Mouse (Mus musculus) left cerebral cortex, adult 11 months (tissue): ENCODE measurements around the gene Dnajc5.
A peak's percentile ranks its signal among the peaks of the same experiment; 100 is the strongest.

Experiments
- DNase-seq: peaks from one replicate; pipeline ENCODE4 v3.0.0; 2022; ENCODE audit warnings: low spot score

The Dnajc5 gene

DNA sequence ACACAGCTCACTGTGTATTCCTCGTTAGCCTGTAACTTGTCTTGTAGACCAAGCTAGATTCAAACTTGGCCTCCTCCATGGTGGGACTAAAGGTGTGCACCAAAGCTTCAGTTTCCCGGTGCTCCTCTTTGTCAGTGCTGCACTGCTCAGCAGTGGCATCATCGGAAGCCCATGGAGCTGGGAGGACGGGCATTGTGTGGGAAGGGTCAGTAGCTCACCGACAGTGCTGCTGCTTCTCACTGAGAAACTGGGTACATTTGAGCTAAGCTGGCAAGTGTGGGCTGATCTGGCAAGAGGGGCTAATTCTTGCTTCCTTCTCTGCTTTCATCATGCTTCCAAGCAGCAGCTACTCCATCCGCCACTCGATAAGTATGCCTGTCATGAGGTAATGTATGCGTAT, 9.1 kb upstream of the Dnajc5 start:
- no peak for DNase-seq

- DNase-seq: no peak
These were observed 1.1 kb upstream of the Dnajc5 start for GRCm38 (mm10) chr2:181519201-181519600.

GRCm38 (mm10) chr2:181520936-181521227, 597 bp downstream of the Dnajc5 start:
- no peak for DNase-seq

DNA sequence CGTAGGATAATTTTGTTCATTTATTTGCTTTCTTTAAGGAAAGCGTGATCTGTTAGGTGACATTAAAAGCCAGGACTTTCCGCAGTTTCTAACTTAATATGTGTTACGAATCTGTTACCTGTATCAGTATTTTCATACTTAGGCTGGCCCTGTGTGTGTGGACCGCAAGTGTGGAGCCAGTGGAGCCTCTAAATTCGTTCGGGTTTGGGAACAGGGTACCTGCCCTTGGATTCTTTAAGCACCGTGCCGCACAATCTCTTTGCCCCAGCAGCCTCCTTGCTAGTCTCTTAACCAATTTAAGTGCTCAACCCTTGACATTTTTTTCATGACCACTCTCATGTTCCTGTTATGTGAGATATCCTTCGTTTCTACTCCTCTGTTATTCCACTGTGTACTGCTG, 1.2 kb downstream of the Dnajc5 start:
- no peak for DNase-seq

DNA sequence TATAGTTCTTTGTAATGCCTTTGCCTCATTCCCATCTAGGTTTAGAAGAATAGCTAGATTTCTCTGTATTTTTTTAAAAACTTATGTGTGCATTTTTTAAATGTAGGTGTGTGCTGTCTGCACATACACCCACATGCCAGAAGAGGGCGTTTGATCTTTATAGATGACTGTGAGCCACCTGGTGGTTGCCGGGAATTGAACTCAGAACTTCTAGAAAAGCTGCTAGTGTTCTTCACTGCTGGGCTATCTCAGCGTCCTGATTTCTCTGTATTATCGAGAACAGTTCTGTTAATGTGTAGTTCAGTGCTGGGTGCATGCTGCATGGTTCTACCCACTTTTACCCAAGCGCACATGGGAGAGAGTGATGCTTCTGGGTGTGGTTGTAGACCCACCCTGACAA, 2.5 kb downstream of the Dnajc5 start:
- DNase-seq: no peak

- DNase-seq: no peak
These were observed 5.2 kb downstream of the Dnajc5 start for GRCm38 (mm10) chr2:181525526-181525925.

DNA sequence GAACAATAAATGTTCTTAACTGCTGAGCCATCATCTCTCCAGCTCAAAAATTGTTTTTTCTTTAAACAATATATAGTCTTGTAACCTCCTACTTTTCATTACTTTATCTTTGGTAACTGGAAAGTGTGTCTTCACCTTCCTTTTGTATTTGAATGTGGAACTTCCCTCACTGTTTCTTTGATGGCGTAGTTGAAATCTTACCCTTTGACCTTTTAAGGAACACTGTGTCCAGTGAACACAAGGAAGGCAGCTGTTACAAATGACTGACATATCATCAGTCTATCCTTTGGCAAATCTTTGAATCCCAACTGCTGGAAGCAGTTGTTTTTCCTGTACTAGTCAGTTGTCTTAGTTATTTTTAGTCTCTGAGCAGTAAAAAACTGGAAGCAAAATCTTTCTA, 8.8 kb downstream of the Dnajc5 start:
- DNase-seq: no peak

- no peak for DNase-seq
These were observed 12.3 kb downstream of the Dnajc5 start for GRCm38 (mm10) chr2:181532589-181532988.

GRCm38 (mm10) chr2:181536410-181536809, 16.1 kb downstream of the Dnajc5 start:
- DNase-seq: no peak

- peak; percentile 47 for DNase-seq
These were observed 17.3 kb downstream of the Dnajc5 start for GRCm38 (mm10) chr2:181537444-181538047.

- no peak for DNase-seq
These were observed 21.6 kb downstream of the Dnajc5 start for GRCm38 (mm10) chr2:181541761-181542380.

DNA sequence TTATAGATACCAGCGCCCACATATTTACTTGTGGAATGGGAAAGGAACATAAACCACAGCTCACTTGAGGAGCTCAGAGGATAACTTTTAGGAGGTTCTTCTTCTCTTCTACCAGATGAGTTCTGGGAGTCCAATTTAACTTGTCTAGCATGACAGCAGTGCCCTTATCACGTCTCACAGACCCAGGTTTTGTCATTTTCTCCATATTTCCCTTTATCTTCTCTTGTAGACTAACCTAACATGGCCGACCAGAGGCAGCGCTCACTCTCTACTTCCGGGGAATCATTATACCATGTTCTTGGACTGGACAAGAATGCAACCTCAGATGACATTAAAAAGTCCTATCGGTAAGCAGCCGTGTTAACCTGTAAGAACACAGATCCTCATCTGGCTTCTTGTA, 25.9 kb downstream of the Dnajc5 start:
- DNase-seq: no peak

DNA sequence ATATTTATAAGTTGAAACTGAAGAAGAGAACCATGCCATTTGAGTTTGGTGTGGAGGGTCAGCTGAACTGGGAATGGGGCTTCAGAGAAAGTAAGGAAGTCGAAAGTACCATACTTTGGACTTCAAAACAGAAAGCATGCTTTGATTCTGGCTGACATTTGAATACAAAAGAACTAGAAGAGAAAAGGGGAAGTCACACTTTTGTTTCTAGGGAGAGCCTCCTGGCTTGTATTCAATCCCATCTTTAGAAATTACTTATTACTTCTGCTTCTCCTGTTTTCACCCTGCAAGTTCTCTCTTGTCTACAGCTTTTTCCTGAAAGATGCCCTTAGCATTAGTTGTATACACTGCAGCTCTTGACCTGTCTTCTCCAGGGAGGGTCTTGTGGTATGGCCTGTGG, 27.9 kb downstream of the Dnajc5 start:
- no peak for DNase-seq

DNA sequence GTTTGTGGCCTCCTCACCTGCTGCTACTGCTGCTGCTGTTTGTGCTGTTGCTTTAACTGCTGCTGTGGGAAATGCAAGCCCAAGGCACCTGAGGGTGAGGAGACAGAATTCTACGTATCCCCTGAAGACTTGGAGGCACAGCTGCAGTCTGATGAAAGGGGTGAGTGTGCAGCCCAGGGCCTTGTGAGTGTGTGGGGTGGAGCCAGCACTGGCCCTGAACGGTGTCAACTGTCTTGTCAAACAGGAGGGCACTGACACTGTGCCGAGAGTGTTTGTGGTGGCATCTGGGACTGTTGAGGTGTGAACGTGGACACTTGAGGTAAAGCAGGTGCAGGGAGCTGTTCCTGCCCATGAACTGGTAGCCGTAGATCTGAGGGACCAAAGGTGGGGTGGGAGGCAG, 28.4 kb downstream of the Dnajc5 start:
- DNase-seq: no peak

DNA sequence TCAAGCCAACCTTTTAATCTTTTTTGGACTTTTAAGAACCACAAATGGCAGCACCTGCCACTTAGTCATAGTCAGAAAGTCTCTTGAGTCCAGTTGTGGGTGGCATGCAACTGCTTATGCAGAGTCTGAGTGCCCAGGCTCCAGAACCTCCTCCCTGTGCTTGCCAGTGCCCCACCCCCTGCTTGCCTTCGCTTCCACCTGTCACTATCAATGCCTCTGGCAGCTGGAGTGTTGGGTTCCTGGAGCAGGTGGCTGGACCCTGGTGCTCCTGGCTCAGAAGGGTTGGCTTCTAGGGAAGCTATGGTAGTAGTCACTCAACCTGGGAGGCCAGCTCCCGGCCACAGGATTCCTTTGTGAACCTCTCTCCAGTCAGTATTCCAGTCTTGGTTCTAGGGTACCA, 29.9 kb downstream of the Dnajc5 start:
- no peak for DNase-seq

GRCm38 (mm10) chr2:181553772-181554171, 33.5 kb downstream of the Dnajc5 start:
- DNase-seq: no peak

DNA sequence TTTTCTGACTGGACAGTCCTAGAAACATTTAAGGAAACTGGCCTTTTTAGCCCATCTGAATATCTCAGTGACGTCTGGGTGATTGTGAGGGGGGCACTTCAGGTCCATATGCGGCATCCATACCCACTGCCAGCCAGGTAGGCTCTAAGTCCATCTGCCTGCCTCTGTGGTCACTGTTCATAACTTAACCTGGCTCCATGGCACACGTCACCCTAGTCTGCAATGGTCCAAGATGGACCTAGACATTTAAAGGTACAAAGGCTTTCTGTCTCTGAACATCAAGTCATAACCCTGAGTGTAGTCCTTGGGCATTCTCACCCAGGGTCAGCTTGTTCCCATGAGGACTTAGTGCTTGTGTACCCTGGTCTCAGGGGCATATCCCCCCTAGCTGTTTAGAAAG, 47.1 kb downstream of the Dnajc5 start:
- no peak for DNase-seq

DNA sequence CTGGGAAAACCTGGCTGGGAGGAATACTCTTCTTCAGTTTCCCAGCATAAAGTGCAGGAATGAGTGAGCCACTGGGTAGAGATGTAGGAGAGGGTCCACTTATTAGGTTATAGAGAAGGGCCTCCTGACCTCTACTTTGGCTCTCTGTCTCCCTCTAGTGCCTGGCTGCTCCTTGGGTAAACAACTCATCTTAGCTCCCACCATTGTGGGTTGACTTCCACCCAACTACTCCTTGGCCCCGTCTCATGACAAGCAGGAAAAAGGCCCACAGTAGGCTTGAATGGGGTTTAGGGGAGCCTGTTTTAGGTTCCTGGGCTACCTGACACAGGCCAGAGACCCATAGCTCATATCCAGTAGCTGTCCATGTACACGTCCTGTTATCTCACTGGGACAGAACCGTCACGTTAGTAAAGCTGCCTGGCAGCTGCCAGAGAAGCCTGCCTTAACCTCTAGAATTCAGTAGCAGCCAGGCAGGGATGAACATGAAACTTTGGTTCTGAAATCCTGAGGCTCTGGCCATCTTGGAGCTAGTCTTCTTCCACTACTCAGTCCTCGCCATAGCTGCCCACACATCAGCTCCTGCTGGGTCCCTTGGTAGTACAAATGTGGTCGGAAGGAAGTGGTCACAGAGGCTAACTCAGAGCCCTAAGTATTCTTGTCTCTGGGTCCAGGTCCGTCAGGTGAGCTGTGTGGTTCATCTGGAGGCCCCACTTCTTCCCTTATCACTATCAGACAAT, 48.2 kb downstream of the Dnajc5 start:
- no peak for DNase-seq

DNA sequence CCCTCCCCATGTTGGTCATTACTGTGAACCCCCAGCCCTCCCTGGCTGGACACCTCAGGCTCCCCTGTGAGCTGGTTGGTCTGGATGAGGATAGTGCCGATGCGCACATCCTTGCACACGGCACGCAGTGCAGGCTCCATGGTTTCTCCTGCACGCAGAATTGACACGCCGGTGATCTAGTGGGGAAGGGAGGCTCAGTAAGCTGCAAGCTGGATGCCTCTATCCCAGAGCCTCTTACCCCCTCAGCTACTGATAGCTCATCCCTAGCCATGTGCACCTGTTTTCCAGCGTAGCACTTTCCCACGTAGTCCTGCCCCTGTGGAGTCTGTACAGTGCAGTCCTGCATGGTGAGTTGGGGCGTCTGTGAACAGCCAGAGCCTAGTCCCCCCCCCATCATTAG, 49.6 kb downstream of the Dnajc5 start:
- DNase-seq: no peak

DNA sequence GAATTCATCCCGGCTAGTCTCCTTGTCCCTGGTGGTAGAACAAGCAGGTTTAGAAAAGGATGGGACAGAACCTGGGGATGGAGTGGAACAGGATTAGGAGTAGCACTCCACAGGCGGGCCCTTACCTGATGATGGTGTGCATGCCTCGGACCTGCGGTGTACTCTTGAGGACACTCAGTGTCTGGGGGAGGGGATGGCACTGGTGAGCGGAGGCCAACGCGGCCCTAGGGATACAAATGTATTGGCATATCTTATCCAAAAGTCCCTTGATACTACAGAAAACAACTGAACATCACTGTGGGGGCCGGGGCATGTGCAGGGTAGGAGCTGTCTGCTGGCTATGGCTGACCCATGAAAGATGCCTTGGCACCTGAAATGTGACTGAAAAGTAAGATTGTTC, 50.1 kb downstream of the Dnajc5 start:
- DNase-seq: no peak

GRCm38 (mm10) chr2:181570921-181571595, 50.8 kb downstream of the Dnajc5 start:
- no peak for DNase-seq

- no peak for DNase-seq
These were observed 51.8 kb downstream of the Dnajc5 start for GRCm38 (mm10) chr2:181571941-181572670.
